Mouse (Mus musculus) megakaryocyte, embryonic 14.5 days (primary cell): ENCODE results near the gene Best3.

ENCODE experiments used
- FLI1 ChIP-seq: IDR thresholded peaks from 2 replicates; pipeline ENCODE4 v1.6.1; 2012; ENCODE audit warnings: low read length, inconsistent platforms, mixed read lengths
- GATA1 ChIP-seq: IDR thresholded peaks from 3 replicates; pipeline ENCODE4 v1.6.1; 2012; ENCODE audit warnings: mixed read lengths, low read length, inconsistent platforms, borderline replicate concordance

DNA sequence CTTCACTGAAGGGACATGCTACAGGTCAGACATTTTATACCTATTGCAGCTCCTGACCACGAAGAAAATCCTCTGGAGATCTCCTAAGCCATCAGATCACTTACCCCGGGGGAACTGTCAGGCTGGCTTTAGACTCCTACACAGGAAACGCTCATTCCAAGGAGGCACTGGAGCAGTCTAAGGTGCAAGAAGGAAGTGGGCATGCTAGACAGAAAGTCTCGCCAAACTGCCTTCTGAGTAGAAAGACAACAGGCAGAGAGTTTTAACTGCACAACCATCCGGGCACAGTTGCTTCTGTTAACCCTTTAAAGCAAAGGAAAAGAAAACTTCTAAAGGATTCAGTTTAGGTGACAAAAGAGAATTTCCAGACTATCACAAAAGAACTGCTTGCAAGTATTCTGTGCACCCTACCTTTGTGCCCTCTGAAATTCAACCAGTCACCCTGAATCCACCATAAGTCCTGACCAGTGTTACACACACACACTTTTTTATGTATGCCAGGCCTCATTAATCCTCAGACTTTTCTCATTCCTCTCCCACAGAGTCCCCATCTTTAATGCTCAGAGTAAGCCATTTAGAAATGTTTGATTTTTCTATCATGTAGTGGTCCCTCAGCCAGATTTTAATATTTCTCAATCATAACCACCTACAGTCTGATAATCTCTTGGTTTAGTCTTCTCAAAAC, 28.1 kb upstream of the Best3 start:
- TF ChIP-seq FLI1 (no peak), GATA1 (no peak)
